ENCODE assay signal across 8 mouse cellular contexts in the genomic region with DNA sequence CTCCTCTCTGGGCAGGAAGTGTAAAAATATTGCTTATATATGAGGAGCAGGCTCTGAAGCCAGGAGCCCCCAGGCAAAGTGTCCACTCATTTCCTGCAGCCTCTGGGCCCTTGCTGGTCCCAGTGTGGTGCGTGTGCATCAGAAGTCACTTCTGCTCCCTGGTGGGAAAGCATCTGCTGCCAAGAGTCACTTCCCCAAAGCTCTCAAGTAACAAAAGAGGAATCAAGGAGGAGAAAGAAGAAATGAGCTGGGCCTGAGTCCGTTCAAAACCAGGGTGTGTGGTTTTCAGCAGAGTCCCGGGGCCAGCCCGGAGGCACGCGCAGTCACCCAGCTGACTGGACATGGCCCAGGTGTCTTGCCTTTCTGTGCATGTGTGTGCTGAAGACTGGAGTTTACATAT. TPM values are rescaled to one million over a fixed set of nuclear protein-coding genes. Genes with fewer than 3 reads are reported as not detected.
A peak's percentile ranks its signal among the peaks of the same experiment; 100 is the strongest.
DNase-seq lines count a peak whose midpoint lies in the region; ATAC-seq and TF ChIP-seq lines count a peak whose summit lies in the region.

No protein-coding gene starts in this region.

- peaks cover 14% of the 10 kb centered on the region for H3K4me1 ChIP-seq in forebrain, embryonic 12.5 days
- H3K4me1 ChIP-seq in forebrain, embryonic 13.5 days: peaks cover 20% of the 10 kb centered on the region
- H3K4me1 ChIP-seq in spleen, adult 2 months (ENCODE audit: control insufficient read depth, insufficient read depth, insufficient read length): no peaks in the 10 kb centered on the region; the same call in 1 of the 2 replicates
- peaks cover 39% of the 10 kb centered on the region for H3K4me1 ChIP-seq in liver, embryonic 12.5 days
- no peaks in the 10 kb centered on the region; the same call in 1 of the 2 replicates for H3K4me1 ChIP-seq in stomach, postnatal 0 days (replicated peaks; ENCODE audit: control insufficient read depth, insufficient read depth)

- no peaks in the 10 kb centered on the region for H3K36me3 ChIP-seq in forebrain, embryonic 12.5 days (replicated peaks)
- no peaks in the 10 kb centered on the region for H3K36me3 ChIP-seq in forebrain, embryonic 13.5 days (ENCODE audit: poor library complexity, severe bottlenecking)
- H3K36me3 ChIP-seq in spleen, adult 2 months (ENCODE audit: control insufficient read depth, insufficient read depth, low read length): no peaks in the 10 kb centered on the region
- H3K36me3 ChIP-seq in liver, embryonic 12.5 days: no peaks in the 10 kb centered on the region
- H3K36me3 ChIP-seq in stomach, postnatal 0 days (ENCODE audit: control insufficient read depth, insufficient read depth, low read length): no peaks in the 10 kb centered on the region

- no peak for DNase-seq in spleen, adult 2 months (ENCODE audit: low read depth in 1 of 2, low spot score in 2 of 2)
- no peak for DNase-seq in spleen, adult 18-20 months
- DNase-seq in stomach, postnatal 0 days (ENCODE audit: low spot score): no peak
- no peak for DNase-seq in thymus, postnatal 10 days (ENCODE audit: low spot score in 2 of 2)
- DNase-seq in left cerebral cortex, adult 8-10 months (ENCODE audit: low spot score in 2 of 2): no peak

- no peak for ATAC-seq in forebrain, embryonic 12.5 days (ENCODE audit: low FRiP score)
- no peak for ATAC-seq in forebrain, embryonic 13.5 days
- ATAC-seq in liver, embryonic 12.5 days: no peak
- ATAC-seq in stomach, postnatal 0 days (ENCODE audit: low FRiP score, low TSS enrichment): no peak

- H3K9me3 ChIP-seq in forebrain, embryonic 12.5 days: peaks cover 5% of the 10 kb centered on the region; the same call in 1 of the 2 replicates
- no peaks in the 10 kb centered on the region for H3K9me3 ChIP-seq in forebrain, embryonic 13.5 days (replicated peaks)
- H3K9me3 ChIP-seq in liver, embryonic 12.5 days (replicated peaks): no peaks in the 10 kb centered on the region
- no peaks in the 10 kb centered on the region for H3K9me3 ChIP-seq in stomach, postnatal 0 days (ENCODE audit: control insufficient read depth, low read length)

- no peak overlapping the region for H3K4me2 ChIP-seq in forebrain, embryonic 12.5 days
- no peak overlapping the region for H3K4me2 ChIP-seq in forebrain, embryonic 13.5 days
- H3K4me2 ChIP-seq in liver, embryonic 12.5 days: no peak overlapping the region
- H3K4me2 ChIP-seq in stomach, postnatal 0 days (replicated peaks; ENCODE audit: low read depth): no peak overlapping the region

- no peak overlapping the region for H3K4me3 ChIP-seq in forebrain, embryonic 12.5 days (replicated peaks)
- no peak overlapping the region for H3K4me3 ChIP-seq in forebrain, embryonic 13.5 days
- no peak overlapping the region for H3K4me3 ChIP-seq in spleen, adult 2 months (ENCODE audit: extremely low read depth, insufficient read depth, insufficient read length)
- no peak overlapping the region for H3K4me3 ChIP-seq in liver, embryonic 12.5 days
- no peak overlapping the region for H3K4me3 ChIP-seq in stomach, postnatal 0 days (ENCODE audit: low read depth, low read length)

- 74% methylated on average over 6 of the region's 6 CpGs for WGBS in forebrain, embryonic 12.5 days
- WGBS in forebrain, embryonic 13.5 days: 76% methylated on average over 6 of the region's 6 CpGs
- WGBS in spleen, adult 2 months: 21% methylated on average over 6 of the region's 6 CpGs
- 31% methylated on average over 6 of the region's 6 CpGs for WGBS in liver, embryonic 12.5 days (ENCODE audit: insufficient replicate concordance)
- WGBS in stomach, postnatal 0 days: 58% methylated on average over 6 of the region's 6 CpGs

- H3K9ac ChIP-seq in forebrain, embryonic 12.5 days: no peak overlapping the region
- H3K9ac ChIP-seq in forebrain, embryonic 13.5 days: no peak overlapping the region
- H3K9ac ChIP-seq in liver, embryonic 12.5 days: no peak overlapping the region
- H3K9ac ChIP-seq in stomach, postnatal 0 days (ENCODE audit: low read length): no peak overlapping the region

- TF ChIP-seq POLR2A in spleen, adult 2 months (IDR thresholded peaks at IDR 0.05; ENCODE audit: low read depth, low read length): no peak

- no peak for TF ChIP-seq CTCF in spleen, adult 2 months (IDR thresholded peaks at IDR 0.05; ENCODE audit: extremely low read depth, insufficient read depth, insufficient read length, insufficient replicate concordance)
- TF ChIP-seq CTCF in stomach, postnatal 0 days (IDR thresholded peaks at IDR 0.05; ENCODE audit: low read depth): no peak

- H3K27me3 ChIP-seq in forebrain, embryonic 12.5 days: no peaks in the 10 kb centered on the region
- H3K27me3 ChIP-seq in forebrain, embryonic 13.5 days: no peaks in the 10 kb centered on the region
- no peaks in the 10 kb centered on the region for H3K27me3 ChIP-seq in spleen, adult 2 months (ENCODE audit: control insufficient read depth, insufficient read depth, low read length)
- no peaks in the 10 kb centered on the region for H3K27me3 ChIP-seq in liver, embryonic 12.5 days (replicated peaks)
- no peaks in the 10 kb centered on the region for H3K27me3 ChIP-seq in stomach, postnatal 0 days (ENCODE audit: control insufficient read depth, insufficient read depth, low read length)

- TF ChIP-seq EP300 in stomach, postnatal 0 days (optimal IDR thresholded peaks at IDR 0.05): no peak

- H3K27ac ChIP-seq in forebrain, embryonic 12.5 days: 0 out of 2 replicates have a peak overlapping the region, but pooled peaks have one; percentile 31
- no peak overlapping the region; the same call in 1 of the 2 replicates for H3K27ac ChIP-seq in forebrain, embryonic 13.5 days
- H3K27ac ChIP-seq in spleen, adult 2 months (ENCODE audit: insufficient read depth, low read length): peak overlapping the region; percentile 43
- peak overlapping the region; percentile 62 for H3K27ac ChIP-seq in liver, embryonic 12.5 days
- H3K27ac ChIP-seq in stomach, postnatal 0 days (replicated peaks): peak overlapping the region; percentile 69

RNA-seq across cellular contexts. Expression of a gene that starts 54.6 kb away (rescaled TPM):
- 102 and 104 TPM in 2 replicates for polyA plus RNA-seq in forebrain, embryonic 12.5 days (2016; fragmentation: Nextera tagmentation; extraction: Ambion mirVana)
- polyA plus RNA-seq in forebrain, embryonic 13.5 days (2015; fragmentation: Nextera tagmentation; extraction: Ambion mirVana): 122 and 140 TPM in 2 replicates
- 129 and 155 TPM in 2 replicates for polyA plus RNA-seq in spleen, adult 2 months (2012; rRNA removed)
- polyA plus RNA-seq in liver, embryonic 12.5 days (2016; fragmentation: Nextera tagmentation; extraction: Ambion mirVana): 4.9 and 6.0 TPM in 2 replicates
- polyA plus RNA-seq in stomach, postnatal 0 days (2015; fragmentation: Nextera tagmentation; extraction: Ambion mirVana): 11.8 and 12.2 TPM in 2 replicates
- total RNA-seq in left cerebral cortex, adult 8-10 months (2022): 100 to 1,000 TPM; 174 to 204 (median 186) TPM

RNA-seq across cellular contexts. Expression of a gene that starts 59.9 kb away (rescaled TPM):
- 50.7 and 53.6 TPM in 2 replicates for polyA plus RNA-seq in forebrain, embryonic 12.5 days (2016; fragmentation: Nextera tagmentation; extraction: Ambion mirVana)
- polyA plus RNA-seq in forebrain, embryonic 13.5 days (2015; fragmentation: Nextera tagmentation; extraction: Ambion mirVana): 59.2 and 59.3 TPM in 2 replicates
- 115 and 171 TPM in 2 replicates for polyA plus RNA-seq in spleen, adult 2 months (2012; rRNA removed)
- 31.7 and 34.8 TPM in 2 replicates for polyA plus RNA-seq in liver, embryonic 12.5 days (2016; fragmentation: Nextera tagmentation; extraction: Ambion mirVana)
- 68.1 and 69.5 TPM in 2 replicates for polyA plus RNA-seq in stomach, postnatal 0 days (2015; fragmentation: Nextera tagmentation; extraction: Ambion mirVana)
- 10 to 100 TPM; 18.7 to 24.5 (median 21.6) TPM for total RNA-seq in left cerebral cortex, adult 8-10 months (2022)
